Mouse (Mus musculus) liver, adult 2 months (tissue): ENCODE measurements around the gene Cenpi. TPM values are rescaled to one million over a fixed set of nuclear protein-coding genes. Genes with fewer than 3 reads are reported as not detected.
"Not testable (repeated sequence)": the region's sequence is repeated elsewhere in the genome, so short reads cannot be mapped to it uniquely, and the experiment has no call there.

Experiments used
- DNase-seq: peaks from one replicate; pipeline ENCODE4 v3.0.0-alpha.2; 2011; ENCODE audit warnings: low read depth, low spot score; ENCODE audit errors: extremely low read depth
- H3K27ac ChIP-seq: fragments of 200-500 bp; replicated peaks from 2 replicates; pipeline ENCODE4 v1.5.1; 2012; ENCODE audit warnings: low read depth, mild to moderate bottlenecking, control low read depth, inconsistent platforms, low read length; ENCODE audit not compliant: insufficient read depth
- H3K27me3 ChIP-seq: fragments of 200-500 bp; 2 replicates; pipeline ENCODE4 v1.6.1; 2012; ENCODE audit warnings: mild to moderate bottlenecking, moderate library complexity, low read length, inconsistent platforms; ENCODE audit not compliant: control insufficient read depth, insufficient read depth
- H3K36me3 ChIP-seq: fragments of 200-500 bp; 2 replicates; pipeline ENCODE4 v1.6.1; 2012; ENCODE audit warnings: low read length, inconsistent platforms; ENCODE audit not compliant: control insufficient read depth, insufficient read depth
- H3K4me1 ChIP-seq: fragments of 200-500 bp; 2 replicates; pipeline ENCODE4 v1.6.1; 2011; ENCODE audit warnings: low read length; ENCODE audit not compliant: control insufficient read depth, insufficient read depth
- H3K4me3 ChIP-seq: fragments of 200-500 bp; 2 replicates; pipeline ENCODE4 v1.5.1; 2011; ENCODE audit warnings: low read depth, mild to moderate bottlenecking, control low read depth, low read length, moderate library complexity; ENCODE audit not compliant: insufficient read depth
- H3K79me2 ChIP-seq: fragments of 200-500 bp; 2 replicates; pipeline ENCODE4 v1.6.1; 2012; ENCODE audit warnings: inconsistent platforms, mild to moderate bottlenecking, low read length, moderate library complexity; ENCODE audit not compliant: control insufficient read depth, insufficient read depth
- H3K9ac ChIP-seq: fragments of 200-500 bp; 2 replicates; pipeline ENCODE4 v1.6.1; 2012; ENCODE audit warnings: low read depth, mild to moderate bottlenecking, control low read depth, inconsistent platforms, low read length
- CTCF ChIP-seq: fragments of 200-500 bp; IDR thresholded peaks from 2 replicates; pipeline ENCODE4 v1.5.1; 2011; ENCODE audit warnings: low read depth, low read length, control low read depth
- POLR2A ChIP-seq: fragments of 200-500 bp; IDR thresholded peaks from 2 replicates; pipeline ENCODE4 v1.6.1; 2011; ENCODE audit warnings: low read length, control low read depth; ENCODE audit not compliant: insufficient read depth; ENCODE audit errors: extremely low read depth
- WGBS: fragments of 180-500 bp; shearing (Covaris S2); methylation state at CpG from one replicate; pipeline ENCODE4 v1.1.7; 2018; 5-methylcytosine and 5-hydroxymethylcytosine counted together
- polyA plus RNA-seq: library from polyadenylated mRNA; depleted of rRNA; stranded (reverse); fragments of >200 nt; gene quantifications from 2 replicates; pipeline ENCODE4 v1.2.3, GENCODE M21; 2012
- total RNA-seq: library from RNA; depleted of rRNA; stranded (reverse); fragments of >200 nt; gene quantifications from 2 replicates; pipeline ENCODE4 v1.2.3, GENCODE M21; 2014

Cenpi gene
- total and polyA plus RNA-seq, 2 experiments: 0.18 TPM; not detected in 1

GRCm38 (mm10) chrX:134297195-134297594, 10.7 kb upstream of the Cenpi start:
- no peak overlapping the region for H3K27ac ChIP-seq
- no peak for TF ChIP-seq CTCF
- TF ChIP-seq POLR2A: no peak
- WGBS: 53% methylated on average over 4 of the region's 4 CpGs

GRCm38 (mm10) chrX:134300219-134300618, 7.7 kb upstream of the Cenpi start:
- H3K27me3 ChIP-seq: peaks cover 2% of the 10 kb centered on the region; the same call in 1 of the 2 replicates
- no peaks in the 10 kb centered on the region for H3K79me2 ChIP-seq
- H3K9ac ChIP-seq: no peak overlapping the region
- H3K4me1 ChIP-seq: peaks cover under 1% of the 10 kb centered on the region; the same call in 1 of the 2 replicates
- H3K36me3 ChIP-seq: no peaks in the 10 kb centered on the region
- no peak for DNase-seq
- no peak overlapping the region for H3K27ac ChIP-seq
- TF ChIP-seq POLR2A: no peak
- no peak for TF ChIP-seq CTCF
- WGBS: 71% methylated on average over 5 of the region's 5 CpGs
- no peak overlapping the region for H3K4me3 ChIP-seq

More at GRCm38 (mm10) chrX:134297195-134297594, 10.7 kb upstream of the Cenpi start:
- no peaks in the 10 kb centered on the region for H3K36me3 ChIP-seq
- no peak for DNase-seq
- no peak overlapping the region for H3K4me3 ChIP-seq
- no peak overlapping the region for H3K9ac ChIP-seq
- H3K79me2 ChIP-seq: no peaks in the 10 kb centered on the region
- peaks cover 4% of the 10 kb centered on the region; the same call in 1 of the 2 replicates for H3K27me3 ChIP-seq
- H3K4me1 ChIP-seq: peaks cover 3% of the 10 kb centered on the region; the same call in 1 of the 2 replicates

- WGBS: 86% methylated on average over 1 of the region's 1 CpGs
Observed at GRCm38 (mm10) chrX:134303287-134303686, 4.6 kb upstream of the Cenpi start.

GRCm38 (mm10) chrX:134308275-134308634, 371 bp downstream of the Cenpi start:
- H3K4me3 ChIP-seq: peak overlapping the region; percentile 38
- 2% methylated on average over 9 of the region's 9 CpGs for WGBS
- no peaks in the 10 kb centered on the region for H3K27me3 ChIP-seq
- no peak for TF ChIP-seq POLR2A
- no peak for TF ChIP-seq CTCF
- H3K27ac ChIP-seq: no peak overlapping the region
- H3K36me3 ChIP-seq: no peaks in the 10 kb centered on the region
- no peaks in the 10 kb centered on the region for H3K79me2 ChIP-seq
- peaks cover 3% of the 10 kb centered on the region; the same call in 1 of the 2 replicates for H3K4me1 ChIP-seq
- no peak for DNase-seq
- H3K9ac ChIP-seq: no peak overlapping the region; the same call in 1 of the 2 replicates

More at GRCm38 (mm10) chrX:134303287-134303686, 4.6 kb upstream of the Cenpi start:
- no peak for DNase-seq
- H3K27ac ChIP-seq: no peak overlapping the region
- H3K79me2 ChIP-seq: no peaks in the 10 kb centered on the region
- no peak overlapping the region for H3K9ac ChIP-seq
- TF ChIP-seq POLR2A (no peak), CTCF (no peak)
- peaks cover 3% of the 10 kb centered on the region; the same call in 1 of the 2 replicates for H3K4me1 ChIP-seq
- no peaks in the 10 kb centered on the region for H3K27me3 ChIP-seq
- H3K4me3 ChIP-seq: no peak overlapping the region
- H3K36me3 ChIP-seq: no peaks in the 10 kb centered on the region

GRCm38 (mm10) chrX:134311193-134311592, 3.3 kb downstream of the Cenpi start:
- H3K9ac ChIP-seq, H3K79me2 ChIP-seq, H3K4me1 ChIP-seq, H3K4me3 ChIP-seq, H3K27me3 ChIP-seq, H3K27ac ChIP-seq, DNase-seq, H3K36me3 ChIP-seq: not testable (repeated sequence)
- WGBS: 95% methylated on average over 6 of the region's 7 CpGs

- peak; percentile 14 for DNase-seq
- Histone ChIP-seq H3K36me3 (no peaks in the 10 kb centered on the region), H3K27ac (no peak overlapping the region), H3K79me2 (no peaks in the 10 kb centered on the region), H3K4me1 (no peaks in the 10 kb centered on the region), H3K4me3 (no peak overlapping the region), H3K9ac (no peak overlapping the region), H3K27me3 (no peaks in the 10 kb centered on the region)
- TF ChIP-seq CTCF (0 out of 2 replicates have a peak, but pooled peaks have one; percentile 17), POLR2A (no peak)
- WGBS: 71% methylated on average over 2 of the region's 2 CpGs
Observed at GRCm38 (mm10) chrX:134319153-134319932, 11.5 kb downstream of the Cenpi start.
